Mouse (Mus musculus) gastrocnemius, adult 2 months (tissue): ENCODE data around the gene Fxyd6. TPM values are rescaled to one million over a fixed set of nuclear protein-coding genes. Genes with fewer than 3 reads are reported as not detected.

Source experiments
- DNase-seq: peaks from one replicate; pipeline ENCODE4 v3.0.0; 2022
- H3K27ac ChIP-seq: fragments of 200-600 bp; 2 replicates; pipeline ENCODE4 v1.8.1; 2022; ENCODE audit warnings: mild to moderate bottlenecking
- H3K4me3 ChIP-seq: fragments of 200-600 bp; 2 replicates; pipeline ENCODE4 v1.8.1; 2022; ENCODE audit warnings: mild to moderate bottlenecking, moderate library complexity
- CTCF ChIP-seq: fragments of 200-600 bp; IDR thresholded peaks from 2 replicates; pipeline ENCODE4 v1.8.1; 2022; ENCODE audit warnings: antibody characterized with exemption, mild to moderate bottlenecking, moderate library complexity
- intact Hi-C: fragments of 180-260 bp; cut with DNase I; formaldehyde crosslinking; loops from one replicate; pipeline ENCODE4 v1.15.1; 2025
- total RNA-seq, 2 experiments: library from RNA; stranded (reverse); gene quantifications; 2 replicates each; pipeline ENCODE4 v1.2.3; 2021

Gene Fxyd6
- total RNA-seq, 2 experiments from 2014 or later, result 26.7 to 84.7 TPM

DNA sequence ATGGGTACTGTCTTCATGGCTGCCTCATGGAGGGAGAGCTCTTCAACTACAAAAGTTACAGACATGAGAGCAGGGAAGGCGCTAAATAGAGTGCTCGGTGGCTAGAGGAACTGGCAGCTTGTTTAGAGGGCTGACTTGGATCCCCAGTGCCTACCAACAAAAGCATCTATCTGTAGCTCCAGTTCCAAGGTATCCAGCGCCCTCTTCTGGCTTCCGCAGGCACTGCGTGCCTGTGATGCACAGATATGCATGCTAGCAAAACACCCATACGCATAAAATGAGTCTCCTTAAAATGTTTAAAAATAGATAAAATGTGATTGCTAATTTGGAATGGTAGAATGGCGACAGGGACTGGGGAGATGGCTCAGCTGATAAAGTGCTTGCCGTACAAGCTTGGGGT, 51.2 kb downstream of the Fxyd6 start:
- no peak for DNase-seq
- Histone ChIP-seq H3K27ac (no peak overlapping the region), H3K4me3 (no peak overlapping the region)
- TF ChIP-seq CTCF, result peak; percentile 39
- intact Hi-C loops, result no loop called here

DNA sequence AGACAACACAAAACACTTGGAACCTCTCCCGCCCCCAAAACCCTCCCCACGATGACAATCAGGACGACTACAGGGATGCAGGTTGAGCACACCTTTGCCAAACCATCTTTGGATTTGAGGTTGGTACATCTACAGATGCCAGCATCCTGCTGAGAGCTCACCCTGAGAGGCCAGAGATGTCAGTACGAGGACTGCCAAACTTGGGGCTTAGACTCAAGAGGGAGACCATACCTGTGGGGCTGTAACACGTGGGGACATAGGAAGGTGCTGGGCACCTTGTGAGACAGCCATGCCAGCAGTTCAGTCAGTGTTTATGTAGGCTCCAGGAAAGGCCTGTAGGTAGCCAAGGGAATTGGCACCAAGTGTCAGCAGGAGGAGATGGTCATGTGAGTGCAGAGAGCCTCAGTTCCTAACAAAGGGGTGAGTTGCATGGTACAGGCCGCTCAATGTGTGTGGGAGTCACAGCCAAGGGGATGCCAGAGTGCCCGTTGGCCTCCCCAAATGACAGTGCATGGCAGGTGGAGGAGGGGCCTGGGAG, 52.8 kb downstream of the Fxyd6 start:
- no peak for DNase-seq
- TF ChIP-seq CTCF, result no peak
- Histone ChIP-seq H3K4me3 (no peak overlapping the region), H3K27ac (no peak overlapping the region)
- intact Hi-C loops, result no loop called here

DNA sequence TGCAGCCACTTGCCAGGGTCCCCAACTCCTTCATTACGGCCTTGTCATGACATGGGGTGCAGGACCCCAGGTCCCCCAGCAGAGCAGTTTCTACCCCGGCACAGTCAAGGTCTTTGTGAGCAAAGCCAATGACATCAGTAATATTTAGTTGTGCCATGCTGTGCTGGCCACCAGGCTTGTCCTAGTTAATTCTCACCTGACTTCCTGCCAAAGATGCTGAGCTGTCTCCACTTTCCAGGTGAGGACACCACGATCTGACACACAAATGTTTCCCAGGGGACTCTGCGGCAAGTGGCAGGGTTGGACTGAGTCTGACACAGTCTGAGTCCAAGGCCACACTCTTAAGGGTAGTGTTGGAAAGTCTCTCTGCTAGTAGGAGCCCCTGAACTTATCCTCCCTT, 56.5 kb downstream of the Fxyd6 start, which contains the start of gene Dscaml1:
Gene Dscaml1, plus strand, starts transcription at position 173 of the 400 bp plus-strand sequence.
- no peak within 1 kb of the TSS for H3K27ac ChIP-seq
- H3K4me3 ChIP-seq, result no peak within 1 kb of the TSS
- intact Hi-C loops, result no loop called here
- no peak for DNase-seq
- TF ChIP-seq CTCF, result no peak

DNA sequence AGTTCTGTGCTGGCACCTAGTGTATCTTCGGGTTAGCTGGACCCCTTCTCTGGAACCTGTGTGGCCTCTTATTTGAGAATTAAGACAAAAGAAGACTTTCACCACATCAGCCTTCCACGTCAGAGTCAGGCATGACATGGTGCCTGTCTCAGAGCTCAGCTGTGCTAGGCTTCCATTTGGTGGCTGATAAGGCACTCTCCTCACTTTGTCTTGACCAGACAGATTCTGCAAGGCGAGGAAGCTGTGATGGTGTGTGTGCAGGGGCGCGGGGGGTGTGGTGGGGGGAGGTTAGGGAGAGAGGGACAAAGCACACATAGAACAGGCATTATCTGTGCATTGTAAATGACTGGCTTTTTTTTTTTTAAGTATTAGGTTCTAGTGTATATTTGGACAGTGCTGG, 59.4 kb downstream of the Fxyd6 start:
- no peak for DNase-seq
- no peak for TF ChIP-seq CTCF
- H3K27ac ChIP-seq, result no peak overlapping the region
- no peak overlapping the region for H3K4me3 ChIP-seq
- intact Hi-C loops, result no loop called here

DNA sequence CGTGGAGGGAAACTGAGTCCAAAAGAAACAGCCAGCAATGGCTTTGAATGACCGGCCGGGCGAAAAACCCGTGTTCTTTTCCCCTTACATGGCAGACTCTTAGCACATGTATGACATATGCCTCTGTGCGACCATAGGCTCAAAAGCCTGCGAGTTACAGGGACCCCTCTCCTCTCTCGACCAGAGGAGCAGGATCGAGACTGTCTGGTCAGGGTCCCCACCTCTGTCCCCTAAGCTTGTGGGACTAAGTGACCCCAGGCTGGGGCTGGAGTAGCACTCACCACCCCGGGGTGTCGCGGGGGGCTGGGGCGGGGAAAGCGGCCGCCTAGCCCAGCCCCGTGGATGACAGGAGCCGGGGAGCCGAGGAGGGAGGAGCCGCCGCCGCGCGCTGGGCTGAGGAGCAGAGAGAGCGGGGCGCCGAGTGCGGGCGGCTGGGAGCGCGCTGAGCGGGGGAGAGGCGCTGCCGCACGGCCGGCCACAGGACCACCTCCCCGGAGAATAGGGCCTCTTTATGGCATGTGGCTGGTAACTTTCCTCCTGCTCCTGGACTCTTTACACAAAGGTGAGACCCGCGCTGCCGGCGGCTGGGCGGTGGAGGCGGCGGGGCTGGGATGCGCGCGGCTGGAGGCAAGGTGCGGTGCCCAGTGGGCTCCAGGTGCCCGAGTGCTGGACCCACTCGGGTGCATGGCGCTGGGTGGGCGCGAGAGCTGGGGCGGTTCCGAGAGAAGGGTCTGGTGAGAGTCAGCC, 60.1 kb downstream of the Fxyd6 start:
- no peak for DNase-seq
- H3K4me3 ChIP-seq, result no peak overlapping the region
- intact Hi-C loops, result no loop called here
- no peak for TF ChIP-seq CTCF
- H3K27ac ChIP-seq, result no peak overlapping the region

DNA sequence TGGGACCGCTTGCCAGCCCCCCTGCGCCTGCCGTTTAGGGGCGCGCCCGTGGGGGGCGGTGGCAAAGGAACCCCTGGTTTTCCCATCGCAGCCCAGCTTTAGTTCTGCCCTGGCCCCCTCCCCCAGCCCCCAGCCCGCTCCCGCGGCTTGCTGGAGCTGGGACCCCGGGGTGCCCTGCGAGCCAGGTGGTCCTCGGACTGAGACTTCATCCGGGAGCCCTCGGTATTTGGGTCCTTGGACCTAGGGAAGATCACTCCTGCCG, 60.6 kb downstream of the Fxyd6 start:
- TF ChIP-seq CTCF, result no peak
- Histone ChIP-seq H3K27ac (no peak overlapping the region), H3K4me3 (no peak overlapping the region)
- intact Hi-C loops, result no loop called here
- DNase-seq, result no peak

DNA sequence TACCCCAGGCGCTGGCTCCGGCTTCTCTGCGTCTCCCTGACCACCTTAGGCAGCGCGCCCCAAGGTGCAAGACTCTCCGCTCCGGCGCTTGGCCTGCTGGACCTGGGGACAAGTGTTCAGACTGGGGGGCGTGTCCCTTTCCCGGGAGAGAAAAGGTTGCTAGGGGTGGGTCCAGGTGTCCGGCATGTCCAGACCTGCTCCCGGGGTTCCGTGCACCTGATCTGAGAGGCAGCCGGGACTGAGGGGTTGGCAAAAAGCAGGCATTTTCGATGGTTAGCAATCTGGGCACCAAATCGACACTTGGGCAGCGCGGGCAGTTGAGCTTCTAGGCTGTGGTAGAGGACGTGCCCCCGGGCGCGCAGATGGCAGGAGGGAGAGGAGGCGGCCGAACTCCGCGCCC, 61.2 kb downstream of the Fxyd6 start:
- H3K4me3 ChIP-seq, result no peak overlapping the region
- intact Hi-C loops, result no loop called here

DNA sequence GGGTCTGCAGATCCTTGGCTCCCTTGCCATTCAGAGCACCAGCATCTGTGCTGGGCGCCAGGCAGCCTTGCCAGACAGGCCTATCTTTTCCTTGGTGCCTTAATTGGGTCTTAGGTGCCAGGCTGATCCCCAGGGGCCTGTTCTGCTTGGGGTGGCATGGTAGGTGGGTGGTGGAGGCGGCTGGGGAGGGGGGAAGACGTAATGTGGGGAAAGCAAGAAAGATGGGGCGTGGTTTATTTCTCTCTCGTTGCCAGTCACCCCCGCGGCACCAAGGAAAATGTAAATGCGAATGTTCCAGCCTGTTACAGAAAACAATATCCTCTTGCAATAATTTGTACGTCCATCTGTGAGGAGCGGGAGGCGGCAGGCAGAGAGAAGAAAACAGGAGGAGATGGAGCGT, 62.7 kb downstream of the Fxyd6 start:
- Histone ChIP-seq H3K4me3 (no peak overlapping the region), H3K27ac (no peak overlapping the region)
- no peak for TF ChIP-seq CTCF
- no peak for DNase-seq
- intact Hi-C loops, result no loop called here

More for the DNA sequence above, 61.2 kb downstream of the Fxyd6 start:
- no peak for TF ChIP-seq CTCF
- no peak for DNase-seq
- no peak overlapping the region for H3K27ac ChIP-seq

DNA sequence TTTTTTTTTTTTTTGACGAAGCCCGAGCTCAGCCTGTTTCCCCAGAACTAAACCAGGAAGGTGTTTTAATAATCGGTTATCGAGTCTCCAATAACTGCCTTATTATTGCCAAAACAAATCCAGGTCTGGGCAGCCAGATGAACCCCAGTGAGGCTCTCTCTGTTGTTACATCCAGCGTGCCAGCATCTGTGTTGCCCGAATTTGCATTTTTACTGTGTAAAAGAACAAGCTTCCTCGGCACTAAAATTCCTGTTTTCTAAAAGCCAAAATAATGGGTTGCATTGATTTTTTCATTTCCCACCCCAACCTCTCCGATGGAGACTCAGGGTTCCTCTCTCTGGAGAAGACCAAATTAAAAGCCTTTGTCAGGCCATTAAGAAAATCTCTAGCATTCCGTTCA, 63.1 kb downstream of the Fxyd6 start:
- Histone ChIP-seq H3K4me3 (no peak overlapping the region), H3K27ac (no peak overlapping the region)
- TF ChIP-seq CTCF, result no peak
- intact Hi-C loops, result no loop called here
- DNase-seq, result no peak

DNA sequence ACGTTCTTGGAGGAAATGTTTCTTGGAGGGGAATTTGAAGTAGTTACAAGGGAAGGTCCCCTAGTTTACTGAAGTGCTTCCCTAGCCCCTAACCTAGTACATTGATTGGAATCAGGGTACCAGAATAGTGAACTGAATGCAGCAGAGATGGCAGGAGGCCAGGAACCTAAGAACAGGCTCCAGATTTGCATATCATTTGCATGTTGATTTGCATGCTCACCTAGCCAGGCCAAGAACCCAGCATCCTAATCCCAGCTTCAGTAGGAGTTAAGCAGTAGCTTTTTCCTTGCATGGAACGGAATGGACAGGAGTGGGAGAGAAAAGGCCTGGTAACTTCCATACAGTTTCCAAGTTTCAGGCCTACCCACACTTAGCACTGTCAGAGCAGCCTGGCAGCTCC, 64.2 kb downstream of the Fxyd6 start:
- TF ChIP-seq CTCF, result no peak
- intact Hi-C loops, result no loop called here
- H3K4me3 ChIP-seq, result no peak overlapping the region
- H3K27ac ChIP-seq, result no peak overlapping the region
- DNase-seq, result no peak

DNA sequence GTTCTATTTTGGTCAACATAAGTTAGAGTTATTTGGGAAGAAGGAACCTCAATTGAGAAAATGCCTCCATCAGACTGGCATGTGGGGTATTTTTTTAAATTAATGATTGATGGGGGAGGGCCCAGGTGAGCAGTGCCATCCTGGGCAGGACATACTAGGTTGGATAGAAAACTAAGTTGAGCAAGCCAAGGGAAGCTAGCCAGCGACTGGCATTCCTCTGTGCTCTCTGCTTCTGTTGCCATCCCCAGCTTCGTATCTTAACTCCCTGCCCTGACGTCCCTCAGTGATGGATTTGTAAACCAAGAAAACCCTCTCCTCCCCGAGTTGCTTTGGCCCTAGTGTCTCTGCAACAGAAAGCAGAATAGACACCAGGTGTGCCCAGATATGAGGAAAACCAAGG, 69.0 kb downstream of the Fxyd6 start:
- no peak for DNase-seq
- intact Hi-C loops, result no loop called here

DNA sequence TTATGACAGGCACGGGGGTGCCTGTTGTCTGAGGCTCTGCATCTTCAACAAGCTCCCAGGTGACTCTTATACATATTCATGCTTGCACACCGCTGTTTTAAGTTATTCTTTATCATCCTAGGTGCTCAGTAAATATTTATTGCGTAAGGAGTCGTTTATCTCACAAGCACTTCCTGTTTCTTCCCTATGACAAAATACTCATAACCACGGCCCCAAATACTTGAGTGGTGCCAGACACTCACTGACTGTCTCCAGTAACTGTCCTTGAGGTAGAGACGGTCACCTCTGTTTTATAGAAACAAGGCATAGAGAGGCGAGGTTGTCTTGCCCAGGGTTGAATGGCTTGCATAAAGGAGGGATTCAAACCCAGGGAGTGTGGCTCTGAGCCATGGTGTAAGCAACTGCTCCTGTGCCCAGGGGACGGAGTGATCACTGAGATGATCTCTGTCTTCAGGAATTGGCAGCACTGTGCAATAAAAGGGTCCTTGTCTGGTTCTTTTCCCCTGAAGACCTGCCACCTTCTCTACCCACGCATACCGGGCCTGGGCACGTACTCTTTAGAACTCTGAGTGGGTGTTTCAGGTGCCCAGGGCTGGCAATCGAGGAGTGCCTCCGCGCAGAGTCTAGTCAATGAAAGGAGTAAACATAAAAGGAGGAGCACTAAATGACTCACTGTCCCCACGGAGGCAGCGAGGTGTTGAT, 70.2 kb downstream of the Fxyd6 start:
- Histone ChIP-seq H3K4me3 (no peak overlapping the region), H3K27ac (no peak overlapping the region)
- no peak for DNase-seq
- intact Hi-C loops, result no loop called here
- TF ChIP-seq CTCF, result no peak

More for the DNA sequence above, 69.0 kb downstream of the Fxyd6 start:
- H3K27ac ChIP-seq, result no peak overlapping the region
- no peak overlapping the region for H3K4me3 ChIP-seq
- TF ChIP-seq CTCF, result no peak

DNA sequence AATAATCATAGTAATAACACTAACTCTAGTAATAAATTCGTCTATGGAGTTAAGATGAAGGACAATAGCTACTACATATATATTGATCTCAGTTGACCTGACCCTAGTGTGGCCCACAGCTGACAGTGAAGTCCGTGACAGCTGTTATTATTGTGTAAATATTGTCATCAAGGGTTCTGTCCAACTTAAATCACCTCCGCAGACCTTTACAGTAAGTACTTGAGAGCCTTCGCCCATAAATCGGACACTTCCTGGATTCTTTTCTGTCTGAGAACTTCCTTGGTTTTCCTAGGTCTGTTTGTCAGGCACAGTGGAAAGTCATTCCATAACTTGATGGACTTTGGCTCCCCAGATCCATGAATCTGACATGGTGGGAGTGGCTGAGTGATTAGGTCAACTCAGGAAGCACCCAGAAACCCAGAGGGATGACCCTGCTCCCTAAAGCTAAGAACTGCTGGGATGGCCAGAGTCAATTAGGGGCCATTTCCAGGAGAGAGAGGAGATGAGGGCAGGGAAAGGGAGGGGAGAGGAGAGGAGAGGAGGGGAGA, 74.3 kb downstream of the Fxyd6 start:
- intact Hi-C loops, result no loop called here
- Histone ChIP-seq H3K27ac (no peak overlapping the region), H3K4me3 (no peak overlapping the region)
- TF ChIP-seq CTCF, result no peak
- no peak for DNase-seq

Other genes starting within 250 kb of the Fxyd6 start
- gene Scn4b, start 231.8 kb upstream of the Fxyd6 start, total RNA-seq, result 100 to 1,000 TPM; 201 to 246 TPM
- gene BC049352, start 188.2 kb upstream of the Fxyd6 start, total RNA-seq, result 1 to 10 TPM in 1 of 2 experiments, under 1 TPM in 1; 0.92 to 2.8 TPM
- gene Tmprss4, start 166.1 kb upstream of the Fxyd6 start, total RNA-seq, result not detected
- gene Il10ra, start 101.0 kb upstream of the Fxyd6 start, total RNA-seq, result under 1 TPM; 0.47 to 0.54 TPM
- gene Tmprss13, start 51.1 kb upstream of the Fxyd6 start, total RNA-seq, result under 1 TPM; 0.48 to 0.73 TPM
- 1 to 10 TPM in 1 of 2 experiments, under 1 TPM in 1; 0.82 to 1.7 TPM for gene Fxyd2, start 29.5 kb downstream of the Fxyd6 start, total RNA-seq
- gene Dscaml1, start 56.4 kb downstream of the Fxyd6 start, total RNA-seq, result not detected